Mouse (Mus musculus) embryonic facial prominence, embryonic 12.5 days (tissue): ENCODE results near the gene Dlg2. TPM values are rescaled to one million over a fixed set of nuclear protein-coding genes. Genes with fewer than 3 reads are reported as not detected.

Experiments
- ATAC-seq: fragments of 200-750 bp; cut with Nextera tagmentation; 2 replicates; pipeline ENCODE4 v1.8.0; 2017; ENCODE audit not compliant: insufficient number of reproducible peaks, insufficient read depth, low FRiP score, low TSS enrichment
- H3K27ac ChIP-seq: fragments of 300-500 bp; sonication (generic); 2 replicates; pipeline ENCODE4 v1.5.1; 2016; ENCODE audit warnings: mild to moderate bottlenecking
- H3K27me3 ChIP-seq: fragments of 300-500 bp; sonication (generic); 2 replicates; pipeline ENCODE4 v1.6.1; 2016; ENCODE audit warnings: mild to moderate bottlenecking, moderate library complexity
- H3K36me3 ChIP-seq: fragments of 300-500 bp; sonication (generic); 2 replicates; pipeline ENCODE4 v1.6.1; 2016; ENCODE audit warnings: mild to moderate bottlenecking
- H3K4me1 ChIP-seq: fragments of 300-500 bp; sonication (generic); 2 replicates; pipeline ENCODE4 v1.6.1; 2016
- H3K4me2 ChIP-seq: fragments of 300-500 bp; sonication (generic); replicated peaks from 2 replicates; pipeline ENCODE4 v1.6.1; 2016; ENCODE audit warnings: mild to moderate bottlenecking, moderate library complexity
- H3K4me3 ChIP-seq: fragments of 300-500 bp; sonication (generic); 2 replicates; pipeline ENCODE4 v1.5.1; 2016; ENCODE audit warnings: mild to moderate bottlenecking
- H3K9ac ChIP-seq: fragments of 300-500 bp; sonication (generic); 2 replicates; pipeline ENCODE4 v1.6.1; 2016; ENCODE audit warnings: mild to moderate bottlenecking, moderate library complexity
- H3K9me3 ChIP-seq: fragments of 300-500 bp; sonication (generic); 2 replicates; pipeline ENCODE4 v1.6.1; 2016; ENCODE audit warnings: mild to moderate bottlenecking, moderate library complexity
- WGBS: fragments of 180-500 bp; shearing (Covaris S2); methylation state at CpG from one replicate; pipeline ENCODE4 v1.1.7; 2016; 5-methylcytosine and 5-hydroxymethylcytosine counted together
- polyA plus RNA-seq: library from polyadenylated mRNA; unstranded; fragments of >200 nt; fragmentation: Nextera tagmentation; extraction: Ambion mirVana; gene quantifications from 2 replicates; pipeline ENCODE4 v1.2.1, GENCODE M21; 2016

Dlg2 gene
- polyA plus RNA-seq, 1 experiment from 2014 or later = 11.0 TPM

- Histone ChIP-seq H3K4me2 (no peak overlapping the region), H3K4me3 (no peak overlapping the region), H3K36me3 (no peaks in the 10 kb centered on the region), H3K4me1 (no peaks in the 10 kb centered on the region), H3K9ac (no peak overlapping the region), H3K27me3 (no peaks in the 10 kb centered on the region), H3K27ac (no peak overlapping the region), H3K9me3 (no peaks in the 10 kb centered on the region)
- no peak for ATAC-seq
- 62% methylated on average over 7 of the region's 7 CpGs for WGBS
These were observed 219.9 kb downstream of the Dlg2 start for GRCm38 (mm10) chr7:90696181-90696950.

- no peak overlapping the region for H3K27ac ChIP-seq
- no peak overlapping the region for H3K9ac ChIP-seq
- no peaks in the 10 kb centered on the region for H3K36me3 ChIP-seq
- H3K4me3 ChIP-seq = no peak overlapping the region
- H3K4me2 ChIP-seq = no peak overlapping the region
- H3K9me3 ChIP-seq = no peaks in the 10 kb centered on the region
- no peak for ATAC-seq
- no peaks in the 10 kb centered on the region for H3K4me1 ChIP-seq
- no peaks in the 10 kb centered on the region for H3K27me3 ChIP-seq
- 54% methylated on average over 7 of the region's 7 CpGs for WGBS
These were observed 226.8 kb downstream of the Dlg2 start for GRCm38 (mm10) chr7:90703163-90703852.

DNA sequence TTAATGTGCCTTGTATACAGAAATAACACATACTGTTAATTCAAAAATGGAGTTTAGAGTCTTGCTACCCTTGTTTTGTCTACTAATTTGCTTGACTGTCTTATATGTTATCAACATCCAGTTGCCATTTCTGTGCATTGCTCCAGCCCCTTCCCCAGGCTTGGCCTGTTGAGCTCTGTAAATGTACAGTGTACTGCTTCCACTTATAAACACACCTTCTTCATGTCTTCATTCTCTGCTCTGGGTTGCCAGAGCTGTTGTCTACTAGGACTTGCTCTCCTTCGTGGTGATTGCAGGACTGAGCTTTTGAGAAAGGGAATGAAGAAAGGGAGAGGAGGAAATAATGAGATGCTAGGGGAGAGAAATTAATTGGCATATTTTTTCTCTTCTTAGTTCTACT, 227.5 kb downstream of the Dlg2 start:
- H3K27ac ChIP-seq = no peak overlapping the region
- no peaks in the 10 kb centered on the region for H3K36me3 ChIP-seq
- no peaks in the 10 kb centered on the region for H3K27me3 ChIP-seq
- H3K4me3 ChIP-seq = no peak overlapping the region
- ATAC-seq = no peak
- H3K4me2 ChIP-seq = no peak overlapping the region
- H3K9ac ChIP-seq = no peak overlapping the region
- WGBS = 78% methylated on average over 1 of the region's 1 CpGs
- H3K4me1 ChIP-seq = no peaks in the 10 kb centered on the region
- no peaks in the 10 kb centered on the region for H3K9me3 ChIP-seq

- H3K27ac ChIP-seq = no peak overlapping the region
- no peaks in the 10 kb centered on the region for H3K27me3 ChIP-seq
- WGBS = 64% methylated on average over 3 of the region's 3 CpGs
- H3K36me3 ChIP-seq = no peaks in the 10 kb centered on the region
- H3K9me3 ChIP-seq = no peaks in the 10 kb centered on the region
- no peak overlapping the region for H3K4me3 ChIP-seq
- no peak overlapping the region for H3K9ac ChIP-seq
- ATAC-seq = no peak; the same call in 1 of the 2 replicates
- H3K4me1 ChIP-seq = no peaks in the 10 kb centered on the region
- H3K4me2 ChIP-seq = no peak overlapping the region
These were observed 257.6 kb downstream of the Dlg2 start for GRCm38 (mm10) chr7:90734086-90734485.

GRCm38 (mm10) chr7:90736369-90736768, 259.9 kb downstream of the Dlg2 start:
- 42% methylated on average over 1 of the region's 1 CpGs for WGBS
- ATAC-seq = no peak
- Histone ChIP-seq H3K4me2 (no peak overlapping the region), H3K27me3 (no peaks in the 10 kb centered on the region), H3K4me1 (no peaks in the 10 kb centered on the region), H3K4me3 (no peak overlapping the region), H3K36me3 (no peaks in the 10 kb centered on the region), H3K9ac (no peak overlapping the region), H3K27ac (no peak overlapping the region), H3K9me3 (no peaks in the 10 kb centered on the region)

- Histone ChIP-seq H3K4me3 (no peak overlapping the region), H3K4me1 (no peaks in the 10 kb centered on the region), H3K27ac (no peak overlapping the region), H3K4me2 (no peak overlapping the region), H3K36me3 (no peaks in the 10 kb centered on the region), H3K9ac (no peak overlapping the region), H3K9me3 (no peaks in the 10 kb centered on the region), H3K27me3 (no peaks in the 10 kb centered on the region)
- ATAC-seq = no peak
- WGBS = 93% methylated on average over 1 of the region's 1 CpGs
These were observed 272.2 kb downstream of the Dlg2 start for GRCm38 (mm10) chr7:90748636-90749035.

- no peaks in the 10 kb centered on the region for H3K27me3 ChIP-seq
- H3K9ac ChIP-seq = no peak overlapping the region
- no peaks in the 10 kb centered on the region for H3K36me3 ChIP-seq
- no peak overlapping the region for H3K4me3 ChIP-seq
- WGBS = 90% methylated on average over 1 of the region's 1 CpGs
- no peak overlapping the region for H3K4me2 ChIP-seq
- no peaks in the 10 kb centered on the region for H3K4me1 ChIP-seq
- no peaks in the 10 kb centered on the region for H3K9me3 ChIP-seq
- ATAC-seq = peak; percentile 80; the same call in 1 of the 2 replicates
- no peak overlapping the region for H3K27ac ChIP-seq
These were observed 311.5 kb downstream of the Dlg2 start for GRCm38 (mm10) chr7:90787945-90788344.

DNA sequence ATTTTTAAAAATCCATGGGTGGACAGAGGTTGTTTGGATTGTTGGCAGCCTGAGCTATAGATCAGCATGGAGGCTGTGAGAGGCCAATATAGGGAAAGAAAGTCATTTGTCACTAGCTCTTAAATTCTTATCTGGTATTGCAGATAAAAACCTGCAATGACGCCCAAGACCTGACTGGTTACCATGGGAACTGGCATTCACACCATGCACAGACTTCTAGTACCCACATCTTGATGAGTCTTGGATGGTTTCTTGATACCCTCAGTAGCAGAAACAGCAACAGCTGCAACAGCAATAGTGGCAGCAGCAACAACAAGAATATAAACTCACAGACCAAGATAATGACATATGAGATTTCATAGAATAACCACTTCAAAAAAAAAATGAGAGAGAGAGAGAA, 315.1 kb downstream of the Dlg2 start:
- H3K4me2 ChIP-seq = no peak overlapping the region
- no peak overlapping the region for H3K4me3 ChIP-seq
- no peak overlapping the region for H3K27ac ChIP-seq
- H3K36me3 ChIP-seq = no peaks in the 10 kb centered on the region
- H3K27me3 ChIP-seq = no peaks in the 10 kb centered on the region
- H3K9me3 ChIP-seq = no peaks in the 10 kb centered on the region
- H3K9ac ChIP-seq = no peak overlapping the region
- H3K4me1 ChIP-seq = no peaks in the 10 kb centered on the region
- WGBS = 76% methylated on average over 1 of the region's 1 CpGs
- ATAC-seq = no peak

GRCm38 (mm10) chr7:90825640-90826039, 349.2 kb downstream of the Dlg2 start:
- no peak for ATAC-seq
- 84% methylated on average over 3 of the region's 3 CpGs for WGBS

DNA sequence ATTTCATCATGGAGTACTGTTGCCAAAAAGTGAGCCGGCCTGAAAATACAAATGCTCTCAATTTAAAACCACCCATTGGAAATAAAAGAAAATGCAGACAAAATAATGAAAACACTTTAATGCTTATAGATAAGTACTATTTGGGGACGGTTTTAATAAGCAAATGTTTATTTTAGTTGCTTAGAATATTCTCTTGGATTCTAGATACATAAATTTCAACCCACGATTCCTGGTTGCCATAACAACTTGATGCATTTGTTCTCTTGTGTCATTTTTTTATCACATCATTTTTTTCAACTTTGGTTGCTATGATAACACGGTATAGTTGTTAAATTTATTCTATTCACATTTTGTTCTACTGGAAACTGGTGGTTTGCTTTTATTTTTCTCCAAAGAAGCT, 364.8 kb downstream of the Dlg2 start:
- Histone ChIP-seq H3K9ac (no peak overlapping the region), H3K27ac (no peak overlapping the region), H3K36me3 (no peaks in the 10 kb centered on the region), H3K4me3 (no peak overlapping the region), H3K4me2 (no peak overlapping the region), H3K4me1 (no peaks in the 10 kb centered on the region), H3K27me3 (no peaks in the 10 kb centered on the region), H3K9me3 (no peaks in the 10 kb centered on the region)
- ATAC-seq = no peak
- WGBS = 75% methylated on average over 4 of the region's 4 CpGs

More at GRCm38 (mm10) chr7:90825640-90826039, 349.2 kb downstream of the Dlg2 start:
- Histone ChIP-seq H3K4me2 (no peak overlapping the region), H3K36me3 (no peaks in the 10 kb centered on the region), H3K9me3 (no peaks in the 10 kb centered on the region), H3K27me3 (no peaks in the 10 kb centered on the region), H3K27ac (no peak overlapping the region), H3K4me1 (no peaks in the 10 kb centered on the region), H3K9ac (no peak overlapping the region), H3K4me3 (no peak overlapping the region)

DNA sequence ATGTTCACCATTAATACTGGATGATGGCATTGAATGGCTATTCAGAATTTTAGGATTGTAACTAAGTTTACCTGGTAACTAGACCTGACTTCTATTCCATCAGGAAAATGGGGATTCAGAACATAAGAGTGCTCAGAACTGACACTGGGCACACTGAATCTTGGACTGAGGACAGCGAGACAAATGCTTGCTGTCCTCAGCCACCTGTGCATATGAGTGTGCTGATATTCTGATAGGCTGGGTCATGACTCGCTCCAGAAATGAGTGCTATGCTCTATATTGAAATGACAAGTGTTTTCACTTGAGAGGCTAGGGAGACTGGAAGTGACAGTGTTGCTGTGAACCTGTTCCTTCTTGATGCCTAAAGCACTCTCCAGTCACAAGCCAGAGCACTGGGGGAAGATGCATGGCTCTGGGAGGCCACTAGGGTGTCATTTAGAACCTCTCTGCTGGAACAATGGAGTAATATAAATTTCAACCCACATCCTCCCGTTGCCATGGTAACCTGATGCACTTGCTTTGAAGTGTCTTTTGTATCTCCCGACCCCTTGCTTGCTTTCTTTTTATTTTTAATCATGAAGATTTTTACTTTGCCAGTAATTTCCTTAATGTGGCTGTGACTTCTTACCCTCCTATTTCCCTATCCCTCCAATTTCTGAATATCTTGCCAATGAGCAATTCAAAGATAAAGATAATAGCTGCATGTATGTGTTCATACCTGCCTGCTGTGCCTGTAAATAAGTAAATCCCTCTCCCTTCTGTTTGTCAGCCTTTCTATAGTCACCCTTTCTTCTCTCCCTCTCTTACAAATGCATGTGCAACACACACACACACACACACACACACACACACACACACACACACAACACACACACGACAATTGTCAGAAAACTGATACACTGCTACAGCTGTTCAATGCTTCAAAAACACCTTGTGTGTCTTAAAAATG, 367.1 kb downstream of the Dlg2 start:
- no peaks in the 10 kb centered on the region for H3K27me3 ChIP-seq
- H3K27ac ChIP-seq = no peak overlapping the region
- H3K9ac ChIP-seq = no peak overlapping the region
- H3K9me3 ChIP-seq = no peaks in the 10 kb centered on the region
- H3K4me2 ChIP-seq = no peak overlapping the region
- H3K4me1 ChIP-seq = no peaks in the 10 kb centered on the region
- H3K4me3 ChIP-seq = no peak overlapping the region
- no peak for ATAC-seq
- WGBS = 65% methylated on average over 5 of the region's 5 CpGs
- H3K36me3 ChIP-seq = no peaks in the 10 kb centered on the region
